15 mouse cellular contexts compared by ENCODE assay signal in the genomic region with DNA sequence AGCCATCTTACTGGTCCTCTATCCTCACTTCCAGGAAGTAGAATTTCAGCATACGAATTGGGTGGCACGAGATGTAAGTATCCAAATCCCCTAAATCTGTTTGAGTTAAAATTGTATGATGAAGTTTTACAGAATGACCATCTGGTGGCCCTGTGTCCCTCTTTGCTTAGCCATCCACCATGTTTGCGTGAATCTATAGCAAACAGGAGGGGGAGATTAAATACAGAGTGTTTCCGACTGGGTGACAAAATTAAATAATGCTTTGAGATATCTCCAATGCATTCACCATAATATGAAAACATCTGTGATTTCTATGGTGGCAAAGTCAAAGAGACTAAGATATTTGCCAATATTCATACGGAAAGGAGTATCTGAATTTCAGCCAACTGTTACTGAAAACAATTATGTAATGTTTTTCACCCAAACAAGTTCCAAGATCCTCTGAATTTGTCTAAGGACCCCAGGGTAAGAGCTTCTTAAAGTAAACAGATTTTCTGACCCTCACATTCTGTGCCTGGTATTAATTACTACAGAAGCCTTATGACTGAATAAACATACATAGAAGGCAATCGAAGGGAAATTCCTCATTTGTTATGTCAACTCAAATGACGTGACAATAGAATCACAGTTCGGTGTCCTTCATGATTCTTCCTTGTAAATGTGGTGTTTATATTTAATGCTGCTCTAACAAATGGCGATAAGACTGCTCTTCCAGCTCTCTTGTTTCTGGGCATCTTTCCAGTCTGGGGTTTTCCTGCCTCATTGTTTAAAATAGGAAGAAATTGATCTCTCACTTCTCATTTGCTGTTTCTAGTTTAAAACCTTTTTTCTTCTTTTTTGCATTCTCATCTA. TPM values are rescaled to one million over a fixed set of nuclear protein-coding genes. Genes with fewer than 3 reads are reported as not detected.
DNase-seq lines count a peak whose midpoint lies in the region; ATAC-seq and TF ChIP-seq lines count a peak whose summit lies in the region.
"Had no signal": no experiment of that assay in that cellular context is flagged by ENCODE, and none has a peak within 500 bp of the region (broad histone marks: within the 10 kb centered on the region; RNA-seq: fewer than 3 reads in every experiment).

No protein-coding gene starts in this region.

- no peak overlapping the region for H3K9ac ChIP-seq in heart, embryonic 15.5 days
- no peak overlapping the region for H3K9ac ChIP-seq in heart, embryonic 12.5 days
- no peak overlapping the region for H3K9ac ChIP-seq in liver, adult 2 months (ENCODE audit: low read depth, low read length)
- H3K9ac ChIP-seq in liver, embryonic 12.5 days, result no peak overlapping the region
- H3K9ac ChIP-seq: limb, embryonic 15.5 days; midbrain, embryonic 13.5 days had no signal

- H3K9me3 ChIP-seq in heart, embryonic 15.5 days (replicated peaks), result no peaks in the 10 kb centered on the region
- H3K9me3 ChIP-seq in heart, embryonic 12.5 days (replicated peaks), result no peaks in the 10 kb centered on the region
- no peaks in the 10 kb centered on the region for H3K9me3 ChIP-seq in liver, embryonic 12.5 days (replicated peaks)
- H3K9me3 ChIP-seq: limb, embryonic 15.5 days; midbrain, embryonic 13.5 days had no signal

- no peaks in the 10 kb centered on the region for H3K79me2 ChIP-seq in liver, adult 2 months (ENCODE audit: control insufficient read depth, insufficient read depth, low read length)

- no peak for TF ChIP-seq POLR2A in liver, adult 2 months (IDR thresholded peaks at IDR 0.05; ENCODE audit: extremely low read depth, insufficient read depth, low read length)
- no peak for TF ChIP-seq POLR2A in brain, embryonic 14.5 days (IDR thresholded peaks at IDR 0.05; ENCODE audit: borderline replicate concordance, extremely low read depth, insufficient read depth, insufficient read length, poor library complexity, severe bottlenecking)

- no peak overlapping the region for H3K4me3 ChIP-seq in heart, embryonic 15.5 days
- no peak overlapping the region for H3K4me3 ChIP-seq in heart, embryonic 12.5 days
- H3K4me3 ChIP-seq in liver, adult 2 months (ENCODE audit: insufficient read depth, low read depth, low read length), result no peak overlapping the region
- no peak overlapping the region for H3K4me3 ChIP-seq in liver, embryonic 12.5 days
- H3K4me3 ChIP-seq: limb, embryonic 15.5 days; midbrain, embryonic 13.5 days had no signal

- H3K27me3 ChIP-seq in heart, embryonic 15.5 days, result no peaks in the 10 kb centered on the region
- H3K27me3 ChIP-seq in heart, embryonic 12.5 days (replicated peaks), result no peaks in the 10 kb centered on the region
- no peaks in the 10 kb centered on the region for H3K27me3 ChIP-seq in liver, adult 2 months (ENCODE audit: control insufficient read depth, insufficient read depth, low read length)
- H3K27me3 ChIP-seq in liver, embryonic 12.5 days (replicated peaks), result no peaks in the 10 kb centered on the region
- H3K27me3 ChIP-seq: CH12.LX; limb, embryonic 15.5 days; midbrain, embryonic 13.5 days had no signal

- no peaks in the 10 kb centered on the region for H3K4me1 ChIP-seq in heart, embryonic 15.5 days (replicated peaks)
- no peaks in the 10 kb centered on the region for H3K4me1 ChIP-seq in heart, embryonic 12.5 days (replicated peaks)
- H3K4me1 ChIP-seq in liver, adult 2 months (ENCODE audit: control insufficient read depth, insufficient read depth, low read length), result no peaks in the 10 kb centered on the region
- H3K4me1 ChIP-seq in liver, embryonic 12.5 days, result no peaks in the 10 kb centered on the region
- H3K4me1 ChIP-seq: limb, embryonic 15.5 days; midbrain, embryonic 13.5 days had no signal

- 0 out of 2 replicates have a peak overlapping the region, but pooled peaks have one; percentile 12 for H3K27ac ChIP-seq in heart, embryonic 15.5 days
- H3K27ac ChIP-seq in heart, embryonic 12.5 days (ENCODE audit: poor library complexity, severe bottlenecking), result no peak overlapping the region
- no peak overlapping the region for H3K27ac ChIP-seq in liver, adult 2 months (replicated peaks; ENCODE audit: insufficient read depth, low read depth, low read length)
- no peak overlapping the region for H3K27ac ChIP-seq in liver, embryonic 12.5 days
- H3K27ac ChIP-seq: limb, embryonic 15.5 days; midbrain, embryonic 13.5 days had no signal

- H3K36me3 ChIP-seq in heart, embryonic 15.5 days, result no peaks in the 10 kb centered on the region
- H3K36me3 ChIP-seq in heart, embryonic 12.5 days, result no peaks in the 10 kb centered on the region
- H3K36me3 ChIP-seq in liver, adult 2 months (ENCODE audit: control insufficient read depth, insufficient read depth, low read length), result no peaks in the 10 kb centered on the region
- no peaks in the 10 kb centered on the region for H3K36me3 ChIP-seq in liver, embryonic 12.5 days
- H3K36me3 ChIP-seq: limb, embryonic 15.5 days; midbrain, embryonic 13.5 days had no signal

- DNase-seq in liver, adult 2 months (ENCODE audit: extremely low read depth, low read depth, low spot score), result peak; percentile 4
- peak; percentile 61 for DNase-seq in brain, embryonic 14.5 days (ENCODE audit: low read depth)
- peak; percentile 10 for DNase-seq in lung, postnatal 14 days
- DNase-seq in cerebellum, postnatal 4 days (ENCODE audit: low spot score in 2 of 2), result no peak
- DNase-seq: cerebellum, adult 9-10 months; heart, postnatal 36 days; kidney, adult 9 months; spleen, adult 18-20 months; thymus, postnatal 36 days had no signal

- ATAC-seq in heart, embryonic 15.5 days (replicated peaks; ENCODE audit: insufficient number of reproducible peaks, insufficient read depth, low FRiP score, low read depth), result no peak
- ATAC-seq in heart, embryonic 12.5 days (ENCODE audit: insufficient number of reproducible peaks, low FRiP score), result no peak
- no peak for ATAC-seq in liver, embryonic 12.5 days
- ATAC-seq: midbrain, embryonic 13.5 days had no signal

- 55% methylated on average over 9 of the region's 9 CpGs for WGBS in heart, embryonic 15.5 days
- WGBS in heart, embryonic 12.5 days, result 70% methylated on average over 9 of the region's 9 CpGs
- 73% methylated on average over 9 of the region's 9 CpGs for WGBS in liver, adult 2 months
- 71% methylated on average over 9 of the region's 9 CpGs for WGBS in liver, embryonic 12.5 days (ENCODE audit: insufficient replicate concordance)

- no peak for TF ChIP-seq CTCF in liver, adult 2 months (IDR thresholded peaks at IDR 0.05; ENCODE audit: low read depth, low read length)
- TF ChIP-seq CTCF in brain, embryonic 14.5 days (IDR thresholded peaks at IDR 0.05; ENCODE audit: borderline replicate concordance, extremely low read depth, insufficient read depth, insufficient read length), result no peak

- no peak overlapping the region for H3K4me2 ChIP-seq in heart, embryonic 15.5 days
- H3K4me2 ChIP-seq in heart, embryonic 12.5 days, result no peak overlapping the region
- H3K4me2 ChIP-seq in liver, embryonic 12.5 days, result no peak overlapping the region
- H3K4me2 ChIP-seq: limb, embryonic 15.5 days; midbrain, embryonic 13.5 days had no signal

RNA-seq across cellular contexts. Expression of gene Ndfip2, which starts 38.6 kb away (rescaled TPM):
- polyA plus RNA-seq in heart, embryonic 15.5 days (2015; fragmentation: Nextera tagmentation; extraction: Ambion mirVana), result 45.3 and 48.5 TPM in 2 replicates
- polyA plus RNA-seq in heart, embryonic 12.5 days (2016; fragmentation: Nextera tagmentation; extraction: Ambion mirVana), result 57.4 and 61.1 TPM in 2 replicates
- 48.1 and 54.2 TPM in 2 replicates for total RNA-seq in liver, adult 2 months (2014; rRNA removed)
- 42.8 and 44.2 TPM in 2 replicates for polyA plus RNA-seq in liver, adult 2 months (2012; rRNA removed)
- 26.4 and 27.0 TPM in 2 replicates for polyA plus RNA-seq in liver, embryonic 12.5 days (2016; fragmentation: Nextera tagmentation; extraction: Ambion mirVana)
- 81.2 and 90.7 TPM in 2 replicates for polyA plus RNA-seq in brain, embryonic 14.5 days (2012; rRNA removed)

RNA-seq across cellular contexts. Expression of gene Rbm26, which starts 42.6 kb away (rescaled TPM):
- polyA plus RNA-seq in heart, embryonic 15.5 days (2015; fragmentation: Nextera tagmentation; extraction: Ambion mirVana), result 15.8 and 16.1 TPM in 2 replicates
- 25.6 and 26.6 TPM in 2 replicates for polyA plus RNA-seq in heart, embryonic 12.5 days (2016; fragmentation: Nextera tagmentation; extraction: Ambion mirVana)
- 10.1 and 12.6 TPM in 2 replicates for total RNA-seq in liver, adult 2 months (2014; rRNA removed)
- 4.2 and 4.5 TPM in 2 replicates for polyA plus RNA-seq in liver, adult 2 months (2012; rRNA removed)
- polyA plus RNA-seq in liver, embryonic 12.5 days (2016; fragmentation: Nextera tagmentation; extraction: Ambion mirVana), result 19.1 and 19.2 TPM in 2 replicates
- polyA plus RNA-seq in brain, embryonic 14.5 days (2012; rRNA removed), result 57.6 and 59.7 TPM in 2 replicates

Comparison
In these comparisons a context has a peak if more than half of its experiments do, and no peak if none do; other contexts are left out.
1. DNase-seq: peak in liver, adult 2 months (single experiment), brain, embryonic 14.5 days (single experiment) and lung, postnatal 14 days (single experiment); none in cerebellum, postnatal 4 days (0 of 2).